Mouse (Mus musculus): Measurements from ENCODE around the gene Tnfrsf13c. TPM values are rescaled to one million over a fixed set of nuclear protein-coding genes. Genes with fewer than 3 reads are reported as not detected.

Gene Tnfrsf13c
- total and polyA plus RNA-seq, 2 experiments from 2014 or later = 0.27 to 2.1 TPM

- Histone ChIP-seq H3K36me3 (ENCODE audit: insufficient read depth, low read length) (no peaks in the 10 kb centered on the region), H3K9me3 (ENCODE audit: low read length) (no peaks in the 10 kb centered on the region), H3K4me3 (ENCODE audit: low read depth, low read length) (no peak overlapping the region), H3K9ac (replicated peaks; ENCODE audit: low read length, poor library complexity, severe bottlenecking) (no peak overlapping the region), H3K4me1 (ENCODE audit: insufficient read depth, low read length) (0 out of 2 replicates have a peak, but pooled peaks cover 2% of the 10 kb centered on the region), H3K27ac (ENCODE audit: low read depth, low read length) (no peak overlapping the region), H3K27me3 (ENCODE audit: insufficient read depth, low read length) (peaks cover 8% of the 10 kb centered on the region; the same call in 1 of the 2 replicates), H3K4me2 (ENCODE audit: low read depth, low read length, poor library complexity, severe bottlenecking) (no peak overlapping the region)
- no peak for ATAC-seq (ENCODE audit: low FRiP score)
- no peak for DNase-seq (ENCODE audit: low spot score)
- WGBS = 87% methylated on average over 5 of the region's 5 CpGs
- no peak for TF ChIP-seq CTCF (IDR thresholded peaks at IDR 0.05)
Observed at GRCm38 (mm10) chr15:82225769-82226168, 1.6 kb upstream of the Tnfrsf13c start.

- no peak for TF ChIP-seq CTCF (IDR thresholded peaks at IDR 0.05)
- no peaks in the 10 kb centered on the region for H3K9me3 ChIP-seq (ENCODE audit: low read length)
- ATAC-seq (ENCODE audit: low FRiP score) = no peak
- 37% methylated on average over 7 of the region's 7 CpGs for WGBS
- H3K4me1 ChIP-seq (ENCODE audit: insufficient read depth, low read length) = 0 out of 2 replicates have a peak, but pooled peaks cover 2% of the 10 kb centered on the region
- H3K36me3 ChIP-seq (ENCODE audit: insufficient read depth, low read length) = no peaks in the 10 kb centered on the region
- H3K9ac ChIP-seq (replicated peaks; ENCODE audit: low read length, poor library complexity, severe bottlenecking) = no peak overlapping the region
- DNase-seq (ENCODE audit: low spot score) = no peak
- peak overlapping the region; percentile 49 for H3K4me2 ChIP-seq (ENCODE audit: low read depth, low read length, poor library complexity, severe bottlenecking)
- H3K27me3 ChIP-seq (ENCODE audit: insufficient read depth, low read length) = peaks cover 8% of the 10 kb centered on the region; the same call in 1 of the 2 replicates
- no peak overlapping the region for H3K27ac ChIP-seq (ENCODE audit: low read depth, low read length)
- no peak overlapping the region; the same call in 1 of the 2 replicates for H3K4me3 ChIP-seq (ENCODE audit: low read depth, low read length)
Observed at GRCm38 (mm10) chr15:82224602-82225215, 540 bp upstream of the Tnfrsf13c start.

- Histone ChIP-seq H3K4me3 (ENCODE audit: low read depth, low read length) (no peak overlapping the region), H3K27me3 (ENCODE audit: insufficient read depth, low read length) (peaks cover 8% of the 10 kb centered on the region; the same call in 1 of the 2 replicates), H3K27ac (ENCODE audit: low read depth, low read length) (no peak overlapping the region), H3K4me1 (ENCODE audit: insufficient read depth, low read length) (0 out of 2 replicates have a peak, but pooled peaks cover 2% of the 10 kb centered on the region), H3K9ac (replicated peaks; ENCODE audit: low read length, poor library complexity, severe bottlenecking) (no peak overlapping the region), H3K9me3 (ENCODE audit: low read length) (no peaks in the 10 kb centered on the region), H3K4me2 (ENCODE audit: low read depth, low read length, poor library complexity, severe bottlenecking) (no peak overlapping the region), H3K36me3 (ENCODE audit: insufficient read depth, low read length) (no peaks in the 10 kb centered on the region)
- ATAC-seq (ENCODE audit: low FRiP score) (no peak), DNase-seq (ENCODE audit: low spot score) (no peak)
- no peak for TF ChIP-seq CTCF (IDR thresholded peaks at IDR 0.05)
- 61% methylated on average over 7 of the region's 7 CpGs for WGBS
Observed at GRCm38 (mm10) chr15:82223251-82223650, 918 bp downstream of the Tnfrsf13c start.

GRCm38 (mm10) chr15:82221104-82221860, 2.9 kb downstream of the Tnfrsf13c start:
- Histone ChIP-seq H3K27ac (ENCODE audit: low read depth, low read length) (no peak overlapping the region), H3K9ac (replicated peaks; ENCODE audit: low read length, poor library complexity, severe bottlenecking) (no peak overlapping the region), H3K4me3 (ENCODE audit: low read depth, low read length) (no peak overlapping the region), H3K36me3 (ENCODE audit: insufficient read depth, low read length) (no peaks in the 10 kb centered on the region), H3K4me1 (ENCODE audit: insufficient read depth, low read length) (0 out of 2 replicates have a peak, but pooled peaks cover 2% of the 10 kb centered on the region), H3K27me3 (ENCODE audit: insufficient read depth, low read length) (peaks cover 8% of the 10 kb centered on the region), H3K4me2 (ENCODE audit: low read depth, low read length, poor library complexity, severe bottlenecking) (no peak overlapping the region), H3K9me3 (ENCODE audit: low read length) (no peaks in the 10 kb centered on the region)
- WGBS = 63% methylated on average over 14 of the region's 14 CpGs
- TF ChIP-seq CTCF (IDR thresholded peaks at IDR 0.05) = 0 out of 2 replicates have a peak, but pooled peaks have one; percentile 21
- no peak for ATAC-seq (ENCODE audit: low FRiP score)
- no peak for DNase-seq (ENCODE audit: low spot score)

GRCm38 (mm10) chr15:82220003-82220675, 4.0 kb downstream of the Tnfrsf13c start:
- Histone ChIP-seq H3K9me3 (ENCODE audit: low read length) (no peaks in the 10 kb centered on the region), H3K4me3 (ENCODE audit: low read depth, low read length) (no peak overlapping the region), H3K27me3 (ENCODE audit: insufficient read depth, low read length) (peaks cover 15% of the 10 kb centered on the region), H3K4me1 (ENCODE audit: insufficient read depth, low read length) (peaks cover 5% of the 10 kb centered on the region; the same call in 1 of the 2 replicates), H3K27ac (ENCODE audit: low read depth, low read length) (no peak overlapping the region), H3K36me3 (ENCODE audit: insufficient read depth, low read length) (no peaks in the 10 kb centered on the region), H3K9ac (replicated peaks; ENCODE audit: low read length, poor library complexity, severe bottlenecking) (no peak overlapping the region), H3K4me2 (ENCODE audit: low read depth, low read length, poor library complexity, severe bottlenecking) (no peak overlapping the region)
- no peak for DNase-seq (ENCODE audit: low spot score)
- no peak for TF ChIP-seq CTCF (IDR thresholded peaks at IDR 0.05)
- no peak for ATAC-seq (ENCODE audit: low FRiP score)
- 59% methylated on average over 11 of the region's 12 CpGs for WGBS

Measured in midbrain, postnatal 0 days (tissue).